Mouse (Mus musculus): ENCODE measurements around the gene Gm28919.
"Not testable (repeated sequence)": the region's sequence is repeated elsewhere in the genome, so short reads cannot be mapped to it uniquely, and the experiment has no call there.

Gene Gm28919

DNA sequence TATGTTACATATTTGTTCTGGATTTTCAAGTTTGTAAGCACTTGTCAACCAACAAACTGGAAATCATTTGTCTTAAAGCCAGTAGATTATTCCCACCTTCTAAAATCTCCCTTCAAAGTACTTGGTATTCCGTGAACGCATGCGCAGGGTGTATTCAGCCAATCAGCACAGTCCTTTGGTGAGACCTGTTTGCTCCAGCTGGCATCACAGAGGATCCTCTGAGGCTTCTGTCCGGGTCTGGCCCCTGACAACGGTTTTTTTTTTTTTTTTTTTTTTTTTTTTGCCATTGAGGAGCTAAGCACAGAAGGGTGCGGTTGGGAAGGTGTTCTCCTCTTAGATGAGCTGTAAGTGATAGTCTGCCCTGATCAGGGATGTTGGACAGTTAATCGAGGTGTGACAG is at the start of gene Gm28919:
Gm28919 (plus strand) TSS at position 301 of the 400 bp plus-strand sequence.
- not testable (repeated sequence) for DNase-seq

Measured in layer of hippocampus, adult 9-11 months (tissue).